Mouse (Mus musculus) lung, postnatal 0 days (tissue): ENCODE measurements around the gene Soga1.

Source experiments
- CTCF ChIP-seq: IDR thresholded peaks from 2 replicates; pipeline ENCODE4 v1.5.1; 2016; ENCODE audit warnings: antibody characterized with exemption, mild to moderate bottlenecking
- EP300 ChIP-seq: IDR thresholded peaks from 2 replicates; pipeline ENCODE4 v1.6.1; 2016; ENCODE audit warnings: antibody characterized with exemption, mild to moderate bottlenecking, control low read depth

GRCm38 (mm10) chr2:157049831-157050243, 29.2 kb downstream of the Soga1 start:
- TF ChIP-seq CTCF (no peak), EP300 (no peak)
